Mouse (Mus musculus) E14TG2a.4 (cell line): ENCODE measurements around the gene Trpv4.

Experiments used
- H3K27me3 ChIP-seq: 2 replicates; pipeline ENCODE4 v1.6.1; 2014; ENCODE audit warnings: low read length, control low read depth; ENCODE audit not compliant: insufficient read depth
- H3K36me3 ChIP-seq: 2 replicates; pipeline ENCODE4 v1.6.1; 2014; ENCODE audit warnings: low read length, control low read depth; ENCODE audit not compliant: insufficient read depth
- H3K4me1 ChIP-seq: replicated peaks from 2 replicates; pipeline ENCODE4 v1.6.1; 2014; ENCODE audit warnings: low read depth, low read length, control low read depth
- H3K4me3 ChIP-seq: replicated peaks from 2 replicates; pipeline ENCODE4 v1.5.1; 2014; ENCODE audit warnings: mild to moderate bottlenecking, low read length
- H3K9me3 ChIP-seq: 2 replicates; pipeline ENCODE4 v1.6.1; 2014; ENCODE audit warnings: low read length, control low read depth
- CTCF ChIP-seq: conservative IDR thresholded peaks from 2 replicates; pipeline ENCODE4 v1.5.1; 2014; ENCODE audit warnings: low read length
- NANOG ChIP-seq: IDR thresholded peaks from 2 replicates; pipeline ENCODE4 v1.6.1; 2014; ENCODE audit warnings: borderline replicate concordance, low read length, mixed read lengths
- POU5F1 ChIP-seq: IDR thresholded peaks from 2 replicates; pipeline ENCODE4 v1.6.1; 2014; ENCODE audit warnings: low read length, borderline replicate concordance

Trpv4 gene

GRCm38 (mm10) chr5:114594741-114595241 is 63.4 kb downstream of the Trpv4 start:
- Histone ChIP-seq H3K4me3 (no peak overlapping the region), H3K27me3 (no peaks in the 10 kb centered on the region), H3K36me3 (peaks cover 11% of the 10 kb centered on the region), H3K4me1 (peaks cover 78% of the 10 kb centered on the region), H3K9me3 (no peaks in the 10 kb centered on the region)
- TF ChIP-seq POU5F1 (no peak), CTCF (no peak), NANOG (no peak)

GRCm38 (mm10) chr5:114593949-114594348 is 64.3 kb downstream of the Trpv4 start:
- TF ChIP-seq NANOG (no peak), CTCF (no peak), POU5F1 (no peak)
- Histone ChIP-seq H3K9me3 (no peaks in the 10 kb centered on the region), H3K36me3 (peaks cover 11% of the 10 kb centered on the region), H3K4me3 (no peak overlapping the region), H3K27me3 (no peaks in the 10 kb centered on the region), H3K4me1 (peaks cover 73% of the 10 kb centered on the region)

GRCm38 (mm10) chr5:114593161-114593821 is 64.9 kb downstream of the Trpv4 start:
- no peak overlapping the region for H3K4me3 ChIP-seq
- H3K36me3 ChIP-seq: peaks cover 16% of the 10 kb centered on the region
- TF ChIP-seq NANOG (no peak), CTCF (no peak), POU5F1 (no peak)
- H3K27me3 ChIP-seq: no peaks in the 10 kb centered on the region
- H3K9me3 ChIP-seq: no peaks in the 10 kb centered on the region
- peaks cover 70% of the 10 kb centered on the region for H3K4me1 ChIP-seq

DNA sequence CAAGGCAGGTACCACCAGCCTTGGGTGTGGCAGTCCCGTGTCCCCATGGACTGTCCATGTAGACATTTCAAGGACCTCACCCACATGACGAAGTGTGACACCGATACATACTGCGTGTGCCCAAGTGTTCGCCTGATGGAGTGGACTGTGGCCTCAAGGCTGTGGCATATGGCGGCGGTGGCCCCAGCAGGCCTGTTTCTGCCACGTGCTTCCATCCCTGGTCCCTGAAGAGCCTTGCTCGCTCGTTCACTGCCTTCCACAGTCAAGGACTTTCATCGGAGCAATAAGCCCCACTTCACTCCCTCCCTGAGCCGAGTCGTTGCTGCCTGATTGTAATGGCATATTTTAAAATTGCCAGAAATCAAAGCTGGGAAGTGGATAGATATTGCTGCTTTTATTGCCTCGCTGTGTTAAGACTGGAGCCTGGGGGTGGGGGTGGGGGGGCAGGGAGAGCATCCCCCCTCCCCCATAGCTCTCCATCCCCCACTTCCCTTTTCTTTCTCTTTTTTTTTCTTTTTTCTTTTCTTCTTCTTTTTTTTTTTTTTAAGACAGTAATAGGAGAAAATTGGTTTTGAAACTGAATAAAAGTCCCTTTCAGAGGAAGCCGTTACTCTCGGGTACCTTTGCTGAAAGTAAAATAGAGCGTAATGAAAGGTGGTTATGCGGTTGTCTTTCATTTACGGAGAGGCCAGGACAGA is 65.6 kb downstream of the Trpv4 start:
- TF ChIP-seq POU5F1: no peak
- no peak for TF ChIP-seq CTCF
- TF ChIP-seq NANOG: no peak

DNA sequence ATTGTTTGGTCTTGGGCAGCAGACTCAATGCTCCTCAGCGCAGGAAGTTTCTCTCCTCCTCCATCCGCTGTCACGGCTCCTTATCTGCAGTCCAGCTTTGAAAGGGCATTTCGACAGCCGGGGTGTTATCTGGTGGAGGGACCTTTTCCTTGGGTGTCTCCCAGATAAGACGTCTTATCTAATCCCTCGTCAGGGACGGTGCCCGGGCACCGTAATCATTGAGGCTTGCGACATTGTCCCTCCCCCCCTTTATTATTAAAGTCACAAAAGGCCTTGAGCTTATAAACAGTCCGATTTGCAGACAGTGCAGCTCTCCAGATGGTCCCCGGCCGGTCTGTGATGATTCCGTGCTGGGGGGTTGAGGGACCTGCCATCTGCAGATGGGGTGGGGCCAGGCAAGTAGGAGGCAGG is 67.1 kb downstream of the Trpv4 start:
- no peak for TF ChIP-seq NANOG
- TF ChIP-seq CTCF: no peak
- Histone ChIP-seq H3K36me3 (peaks cover 16% of the 10 kb centered on the region), H3K27me3 (no peaks in the 10 kb centered on the region), H3K4me3 (no peak overlapping the region), H3K9me3 (no peaks in the 10 kb centered on the region), H3K4me1 (peaks cover 53% of the 10 kb centered on the region)

More for the DNA sequence above, 65.6 kb downstream of the Trpv4 start:
- H3K27me3 ChIP-seq: no peaks in the 10 kb centered on the region
- H3K36me3 ChIP-seq: peaks cover 16% of the 10 kb centered on the region
- H3K4me1 ChIP-seq: peaks cover 66% of the 10 kb centered on the region
- H3K9me3 ChIP-seq: no peaks in the 10 kb centered on the region
- no peak overlapping the region for H3K4me3 ChIP-seq

DNA sequence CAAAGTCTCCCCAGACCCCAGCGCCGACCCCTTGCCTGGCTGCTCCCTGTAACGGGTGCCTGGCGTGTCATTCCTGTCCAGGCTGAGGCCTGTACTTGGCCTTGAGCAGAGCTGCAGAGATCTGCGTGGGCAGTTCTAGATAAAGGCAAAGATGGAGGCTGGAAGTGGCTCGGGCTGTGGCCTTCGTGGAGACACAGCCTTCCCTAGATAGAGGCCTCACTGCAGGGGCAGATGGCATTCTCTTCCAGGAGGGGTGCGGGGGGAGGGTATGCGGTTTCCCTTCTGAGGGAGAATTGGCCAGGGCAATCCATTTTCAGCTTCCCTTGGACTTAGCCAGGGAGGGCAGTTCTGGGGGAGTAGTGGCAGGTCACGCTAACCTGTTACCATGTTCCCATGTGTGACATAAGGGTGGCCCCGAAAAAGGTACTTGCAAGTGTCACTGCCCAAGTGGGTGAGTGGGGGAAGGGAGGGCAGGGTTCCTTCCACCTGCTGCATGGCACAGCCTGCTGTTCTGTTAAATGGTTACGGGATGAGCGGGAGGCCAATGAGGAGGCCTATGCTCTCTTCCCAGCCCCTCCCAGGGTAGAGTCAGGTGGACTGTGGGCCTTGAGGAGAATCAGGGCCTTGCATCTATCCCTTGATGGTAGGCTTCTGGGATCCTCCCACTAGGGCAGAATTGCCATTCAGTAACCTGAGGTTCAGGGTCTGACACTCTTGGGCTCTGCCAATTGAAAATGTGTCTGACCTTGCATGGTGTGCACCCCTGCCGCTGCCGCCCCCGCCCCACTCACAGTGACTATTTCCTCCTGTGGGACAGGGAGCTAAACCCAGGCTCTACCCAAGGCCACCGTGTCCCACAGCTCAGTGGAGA is 67.9 kb downstream of the Trpv4 start:
- H3K27me3 ChIP-seq: no peaks in the 10 kb centered on the region
- no peaks in the 10 kb centered on the region for H3K9me3 ChIP-seq
- TF ChIP-seq NANOG (no peak), CTCF (no peak), POU5F1 (no peak)
- peaks cover 53% of the 10 kb centered on the region for H3K4me1 ChIP-seq
- H3K36me3 ChIP-seq: peaks cover 16% of the 10 kb centered on the region
- H3K4me3 ChIP-seq: no peak overlapping the region

DNA sequence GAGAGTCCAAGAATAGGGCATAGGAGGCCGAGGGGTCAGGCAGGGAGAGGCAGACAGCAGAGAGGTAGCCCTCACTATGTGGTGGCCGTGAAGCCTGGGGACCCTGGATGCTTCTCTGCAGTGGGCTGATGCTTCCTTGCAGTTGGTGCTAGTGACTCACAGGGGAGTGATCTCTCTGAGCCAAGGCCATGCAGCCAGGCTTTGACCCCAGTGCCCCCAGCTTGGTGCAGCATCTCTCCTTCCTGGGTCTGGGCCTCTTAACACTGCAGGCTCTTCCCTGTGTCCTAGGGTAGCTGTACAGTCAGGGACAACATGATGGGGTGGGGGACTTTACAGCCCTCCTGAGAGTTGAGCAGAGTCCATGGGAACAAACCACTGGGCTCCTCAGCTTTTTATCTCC is 68.8 kb downstream of the Trpv4 start:
- TF ChIP-seq NANOG (no peak), CTCF (no peak), POU5F1 (no peak)
- Histone ChIP-seq H3K4me3 (no peak overlapping the region), H3K9me3 (no peaks in the 10 kb centered on the region), H3K36me3 (peaks cover 9% of the 10 kb centered on the region), H3K4me1 (peaks cover 53% of the 10 kb centered on the region), H3K27me3 (no peaks in the 10 kb centered on the region)

- Histone ChIP-seq H3K36me3 (peaks cover 5% of the 10 kb centered on the region), H3K4me3 (no peak overlapping the region), H3K9me3 (no peaks in the 10 kb centered on the region)
These were observed 69.2 kb downstream of the Trpv4 start for GRCm38 (mm10) chr5:114589026-114589425.

More at GRCm38 (mm10) chr5:114589026-114589425, 69.2 kb downstream of the Trpv4 start:
- no peak for TF ChIP-seq CTCF
- no peak for TF ChIP-seq POU5F1
- no peak for TF ChIP-seq NANOG
- no peaks in the 10 kb centered on the region for H3K27me3 ChIP-seq
- peaks cover 53% of the 10 kb centered on the region for H3K4me1 ChIP-seq
